Mouse (Mus musculus): Measurements from ENCODE around the gene Btbd9.

Btbd9 gene

DNA sequence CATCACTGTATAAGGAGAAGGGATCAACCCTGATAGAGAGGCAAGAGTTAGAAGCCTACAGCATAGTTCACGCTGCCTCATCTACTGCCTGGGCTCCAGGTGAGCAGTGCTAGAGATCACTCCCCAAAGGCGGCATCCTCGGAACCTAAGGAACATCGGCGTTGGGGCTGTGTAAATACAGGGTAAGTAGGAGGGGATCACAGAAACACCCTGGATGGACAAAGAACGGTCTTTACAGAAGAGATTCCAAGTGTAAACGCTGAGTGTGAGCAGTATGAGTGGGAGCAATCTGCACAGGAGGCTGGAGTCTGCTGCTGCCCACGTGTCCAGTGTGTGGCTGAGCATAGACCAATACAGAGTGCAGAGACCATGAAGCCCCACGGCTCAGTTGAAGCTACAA lies 190.0 kb downstream of the Btbd9 start:
- no peak for DNase-seq

DNA sequence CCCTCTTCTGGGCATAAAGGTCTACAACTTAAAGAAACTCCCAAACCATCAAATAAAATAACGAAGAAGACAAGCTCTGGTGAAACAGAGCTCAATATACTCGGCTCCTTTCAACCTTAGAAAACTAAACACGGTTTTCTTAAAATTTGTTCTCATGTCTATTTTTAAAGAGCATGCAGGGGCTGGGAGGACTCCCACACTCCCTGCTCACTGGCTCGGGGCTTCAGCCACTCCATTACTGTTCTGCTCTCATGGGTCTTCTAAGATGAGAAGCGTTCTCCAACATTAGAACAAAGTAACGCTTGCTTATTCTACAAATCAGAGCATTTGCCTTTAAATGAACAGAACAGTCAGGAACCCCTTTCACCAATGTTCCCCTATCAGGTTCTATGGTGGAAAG lies 192.6 kb downstream of the Btbd9 start:
- no peak for DNase-seq

DNA sequence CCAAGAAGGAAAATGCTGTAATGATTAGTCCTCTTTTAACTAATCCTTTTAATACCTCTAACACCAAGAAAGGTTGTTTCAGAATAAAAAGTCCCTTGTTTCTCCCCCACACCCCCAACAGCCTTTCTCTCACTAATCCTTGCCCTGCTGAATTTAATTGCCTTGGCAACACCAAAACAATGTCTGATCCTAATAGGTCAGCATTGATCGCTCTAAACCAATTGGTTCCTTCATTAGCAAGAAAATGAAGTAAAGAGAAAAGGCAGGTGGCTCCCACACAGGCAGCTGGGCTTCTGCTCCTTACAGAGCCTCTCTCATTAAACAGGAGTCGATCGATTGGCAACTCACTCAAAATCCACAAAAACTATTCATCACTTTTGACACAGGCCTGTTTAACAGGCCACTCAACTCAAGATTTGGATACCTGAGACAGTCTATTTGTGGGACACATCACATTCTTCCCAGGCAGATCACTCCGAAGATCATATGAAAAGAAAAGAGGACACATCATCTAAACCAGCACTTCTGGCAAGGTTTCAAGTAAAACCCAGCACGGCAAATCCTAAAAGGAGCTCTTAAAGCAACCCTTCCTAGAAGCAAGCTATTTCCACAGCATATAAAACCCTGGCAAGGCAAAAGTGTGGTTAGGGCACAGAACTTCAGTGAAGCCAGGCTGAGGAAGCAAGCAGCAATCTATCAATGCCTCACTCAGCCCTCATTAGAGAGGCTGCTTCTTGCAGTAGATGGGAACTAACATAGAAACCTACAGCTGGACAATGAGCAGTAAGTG lies 197.9 kb downstream of the Btbd9 start:
- no peak for DNase-seq

DNA sequence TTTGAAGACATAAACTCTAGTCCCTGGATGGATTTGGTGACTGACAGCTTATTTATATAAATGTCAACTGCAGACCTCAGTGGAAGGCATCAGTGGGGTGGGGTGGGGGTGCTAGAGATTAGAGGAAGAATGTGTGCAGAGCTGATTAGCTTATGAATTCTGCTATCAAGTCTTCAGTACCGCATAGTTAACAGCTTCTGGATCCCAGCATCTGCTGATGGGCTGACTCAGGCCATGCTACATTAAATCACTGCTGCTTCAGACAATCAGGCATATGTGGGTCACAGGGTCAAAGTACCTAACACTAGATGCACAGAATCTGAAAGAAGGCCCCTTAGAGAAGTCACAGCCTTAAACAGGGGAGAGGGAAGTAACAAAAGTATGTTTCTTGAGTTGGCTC lies 198.5 kb downstream of the Btbd9 start:
- DNase-seq: no peak

DNA sequence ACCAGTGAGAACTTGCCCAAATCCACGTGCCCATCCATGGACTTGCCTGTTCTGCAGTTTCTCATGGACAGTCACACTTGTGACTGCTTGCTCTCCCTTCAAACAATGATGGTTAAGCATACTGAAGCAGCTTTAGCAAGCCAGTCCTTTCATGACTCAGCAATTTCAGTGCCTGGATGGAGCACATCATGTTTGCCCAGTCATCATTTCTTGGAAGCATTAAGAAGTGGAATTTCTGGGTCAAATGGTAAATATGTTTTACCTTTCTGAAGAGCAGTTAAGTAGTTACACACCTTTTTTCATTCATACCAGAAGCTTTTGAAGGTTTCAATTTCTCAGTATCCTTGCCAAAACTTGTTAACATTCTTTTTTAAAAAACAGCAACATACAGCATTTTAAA lies 201.2 kb downstream of the Btbd9 start:
- no peak for DNase-seq

DNA sequence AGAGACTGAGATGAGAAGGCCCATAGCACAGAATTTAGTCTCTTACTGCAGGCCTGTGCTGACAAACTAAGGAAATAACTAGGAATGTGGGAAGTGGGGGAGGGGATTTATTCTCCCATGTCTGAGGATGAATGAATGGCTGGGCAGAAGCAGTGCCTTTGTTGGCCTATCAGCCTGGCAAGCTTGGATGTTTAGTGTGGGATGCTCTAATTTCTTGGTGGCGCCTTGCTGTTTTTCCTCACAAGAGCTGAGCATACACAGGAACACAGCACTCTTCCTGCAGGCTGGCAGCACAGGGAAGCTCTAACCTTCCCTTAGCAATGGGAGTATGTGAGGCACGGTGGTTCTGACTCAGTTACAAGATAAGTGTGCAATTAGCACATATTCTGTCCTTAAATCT lies 207.7 kb downstream of the Btbd9 start:
- no peak for DNase-seq

DNA sequence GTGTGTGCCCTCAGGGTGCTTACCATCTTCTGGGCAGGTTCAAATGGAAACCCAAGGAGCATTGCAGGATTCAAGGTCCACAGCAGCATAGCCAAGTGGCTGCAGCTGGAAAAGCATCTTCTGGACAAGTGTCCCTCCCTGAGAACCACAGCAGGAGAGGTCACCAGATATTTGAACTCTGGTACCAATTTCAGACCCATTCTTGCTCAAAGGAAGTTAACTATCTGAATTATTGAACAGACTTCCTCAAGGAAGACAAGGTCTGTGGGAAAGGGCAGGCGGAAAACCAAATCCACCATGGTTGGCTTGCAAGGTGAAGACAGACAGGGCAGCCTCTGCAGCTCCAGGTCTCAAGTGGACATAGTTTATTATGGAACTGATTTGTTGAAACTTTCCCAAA lies 211.6 kb downstream of the Btbd9 start:
- DNase-seq: no peak

DNA sequence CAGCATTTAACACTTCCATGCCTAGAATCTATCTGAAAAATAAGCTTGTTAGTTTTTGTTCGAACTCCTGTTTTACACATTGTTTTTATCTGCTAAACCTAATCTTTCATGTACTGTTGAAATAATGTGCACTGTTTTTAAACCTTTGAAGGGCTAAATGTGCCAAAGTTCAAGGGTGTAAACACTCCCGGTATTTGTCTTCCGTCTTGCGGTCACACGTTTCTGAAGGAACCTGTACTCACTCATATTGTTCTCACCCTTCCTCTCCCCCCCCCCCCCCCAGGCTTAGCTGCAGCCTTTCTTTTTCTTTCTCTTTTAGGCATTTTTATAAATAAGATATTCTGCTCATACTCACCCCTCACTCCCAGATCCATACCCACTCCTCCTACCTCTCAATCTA lies 212.9 kb downstream of the Btbd9 start:
- no peak for DNase-seq

DNA sequence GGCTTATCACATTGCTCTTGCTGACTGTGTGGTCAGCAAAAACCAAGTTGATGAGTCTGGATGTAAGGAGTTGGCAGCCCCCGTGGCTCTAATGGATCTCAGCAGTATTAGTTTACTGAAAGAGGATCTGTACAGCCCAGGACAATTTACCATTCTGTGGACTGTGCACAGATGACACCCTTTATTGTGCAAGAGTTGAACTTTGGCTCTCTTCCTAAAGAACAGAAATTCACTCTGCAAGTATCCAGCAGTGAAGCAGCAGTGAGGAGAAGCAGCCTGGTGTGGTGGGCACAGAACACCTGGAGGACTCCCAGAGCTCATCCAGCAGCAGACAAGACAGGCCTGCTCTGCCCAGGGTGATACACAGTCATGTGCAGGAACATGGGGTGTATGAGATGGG lies 215.6 kb downstream of the Btbd9 start:
- DNase-seq: no peak

DNA sequence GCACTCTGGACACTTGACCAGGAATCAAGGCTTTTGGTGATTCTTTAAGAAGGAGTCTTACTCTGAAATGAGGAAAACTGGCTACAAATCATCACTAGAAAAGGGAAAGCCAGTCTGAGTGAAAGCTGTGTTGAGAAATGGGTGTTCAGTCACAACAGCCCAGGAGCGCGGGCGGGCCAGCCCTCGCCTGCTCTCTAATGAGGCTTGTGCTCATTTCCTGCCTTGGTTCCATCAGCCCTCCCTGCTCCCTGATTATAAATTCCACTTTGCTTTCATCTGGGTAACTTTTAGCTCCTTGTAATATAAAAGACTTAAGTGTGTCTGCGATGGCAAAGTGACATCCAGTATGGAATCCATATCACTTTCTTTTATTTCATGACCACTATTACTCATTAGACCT lies 216.9 kb downstream of the Btbd9 start:
- no peak for DNase-seq

DNA sequence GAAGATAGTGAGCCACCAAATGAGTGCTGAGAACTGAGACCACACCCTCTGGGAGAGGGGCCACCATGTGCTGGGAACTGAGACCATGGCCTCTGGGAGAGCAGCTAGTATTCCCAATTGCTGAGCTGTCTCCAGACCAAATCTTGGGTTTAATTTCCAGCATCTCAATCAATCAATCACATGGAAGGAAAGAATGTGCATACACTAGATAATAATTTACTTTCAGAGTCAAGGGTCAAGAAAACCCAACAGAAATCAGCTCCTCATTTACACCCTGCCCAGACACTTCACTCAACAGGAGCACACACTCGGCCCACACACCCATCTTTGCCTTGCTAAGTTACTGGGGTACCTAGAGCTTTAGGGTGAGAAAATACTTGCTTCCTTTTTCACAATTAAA lies 220.9 kb downstream of the Btbd9 start:
- no peak for DNase-seq

DNA sequence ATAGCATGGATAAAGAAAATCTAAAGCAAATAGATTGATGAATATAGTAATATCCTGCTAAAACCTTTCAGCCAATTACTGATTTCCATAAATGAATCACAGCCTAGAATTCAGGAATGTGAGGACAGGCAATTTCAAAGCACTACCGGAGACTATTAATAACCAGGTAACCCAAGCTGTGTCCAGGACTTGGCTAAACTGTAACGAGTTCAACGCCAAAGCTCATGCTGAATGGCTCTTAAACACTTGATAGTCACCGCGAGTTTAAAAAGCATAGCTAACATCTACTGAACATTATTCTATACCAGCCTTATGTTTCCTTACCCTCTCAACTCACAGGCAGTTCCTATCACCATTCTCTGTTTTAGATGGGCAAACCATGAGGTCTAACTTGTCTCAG lies 221.9 kb downstream of the Btbd9 start:
- DNase-seq: no peak

DNA sequence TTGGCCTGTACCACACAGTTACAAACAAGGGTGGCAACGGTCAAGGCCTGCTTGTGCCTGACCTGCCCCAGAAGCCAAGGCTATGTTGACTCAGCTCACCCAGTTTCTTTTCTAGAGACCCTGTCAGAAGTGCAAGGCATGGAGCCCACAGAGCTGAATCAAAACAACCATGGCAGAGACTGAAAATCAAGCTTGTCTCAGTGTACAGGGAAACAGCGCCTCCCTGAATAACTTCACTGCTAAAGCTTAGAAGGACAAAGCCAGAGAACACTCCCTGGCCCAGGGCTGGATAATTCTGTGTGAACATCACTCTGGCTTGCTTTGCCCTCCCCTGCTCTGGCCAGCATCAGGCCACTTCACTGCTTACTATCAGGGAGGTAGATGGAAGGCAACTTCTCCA lies 228.3 kb downstream of the Btbd9 start:
- DNase-seq: no peak

DNA sequence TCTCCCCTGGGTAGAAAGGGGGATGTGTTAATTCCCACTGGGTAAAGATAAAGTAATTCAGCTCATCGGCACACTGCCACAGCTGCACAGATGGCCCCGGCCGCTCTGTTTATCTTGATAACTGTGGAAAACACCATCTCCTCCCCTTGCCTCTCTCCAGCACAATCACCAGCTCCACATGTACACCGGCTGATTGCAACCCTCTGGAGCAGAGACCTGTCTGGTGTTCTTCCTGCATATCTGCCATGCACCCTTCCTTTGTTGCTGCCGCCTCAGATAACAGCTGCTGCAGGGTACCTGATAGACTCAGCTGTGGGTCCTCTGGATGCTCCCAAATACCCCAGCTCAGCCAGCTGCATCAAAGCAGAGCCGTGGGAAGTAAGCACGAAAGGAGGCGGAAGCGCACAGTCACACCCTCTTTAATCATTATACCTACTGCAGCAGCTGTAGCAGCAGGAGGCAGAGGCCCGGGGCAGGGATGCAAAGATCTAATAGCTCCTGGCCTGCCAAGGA lies 229.1 kb downstream of the Btbd9 start:
- DNase-seq: no peak

DNA sequence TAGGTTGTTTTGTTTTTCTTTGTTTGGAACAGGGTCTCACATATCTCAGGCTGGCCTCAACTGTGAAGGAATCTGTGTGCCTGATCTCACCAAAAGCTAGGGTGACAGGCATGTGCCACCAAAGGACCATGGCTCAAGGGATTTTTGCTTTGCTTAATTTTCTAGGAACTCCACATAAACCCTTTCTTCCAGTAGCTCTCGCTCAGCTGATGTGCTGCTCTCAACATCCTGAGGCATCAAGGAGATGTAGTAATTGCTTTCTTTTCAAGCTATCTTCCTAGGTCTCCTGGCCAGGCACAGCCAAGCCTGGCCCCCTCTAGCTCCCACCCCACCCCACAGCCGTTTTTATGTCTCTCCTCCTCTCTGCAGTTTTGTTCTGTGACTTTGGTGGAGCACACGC lies 231.3 kb downstream of the Btbd9 start:
- DNase-seq: no peak

DNA sequence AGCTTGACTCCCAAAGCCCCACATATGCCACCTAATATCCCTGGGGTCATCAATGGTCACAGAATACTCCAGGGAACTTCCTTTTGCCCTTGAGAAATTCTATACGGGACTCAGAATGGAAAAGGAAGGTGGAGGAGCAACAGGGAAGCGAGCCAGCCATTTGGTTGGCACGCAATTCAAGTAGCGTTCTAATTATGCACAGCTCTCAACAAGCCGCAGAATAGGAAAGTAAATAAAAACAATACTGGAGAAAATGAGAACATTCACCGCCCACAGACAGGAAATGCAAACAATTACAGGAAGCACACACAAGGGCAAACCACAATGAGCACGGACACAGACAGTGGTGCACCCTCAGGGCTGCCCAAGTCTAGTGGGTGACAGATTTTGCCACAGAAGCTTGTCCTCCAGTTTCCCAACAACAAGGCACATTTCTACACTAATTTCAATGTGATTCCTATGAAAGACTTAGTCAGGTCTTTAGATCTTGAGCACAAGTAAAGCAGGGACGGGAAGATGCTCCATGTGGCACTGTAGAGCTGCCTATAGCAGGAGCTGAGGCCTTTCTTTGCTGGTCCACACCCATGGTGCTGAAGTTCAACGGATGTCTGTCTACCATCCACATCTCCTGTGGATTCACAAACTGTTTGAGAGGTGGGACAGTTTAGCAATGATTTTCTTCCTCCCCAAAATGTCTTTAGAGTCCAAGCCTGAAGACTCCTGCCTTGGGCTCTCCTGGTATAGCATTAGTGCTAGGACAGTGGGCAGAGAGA lies 232.4 kb downstream of the Btbd9 start:
- no peak for DNase-seq

DNA sequence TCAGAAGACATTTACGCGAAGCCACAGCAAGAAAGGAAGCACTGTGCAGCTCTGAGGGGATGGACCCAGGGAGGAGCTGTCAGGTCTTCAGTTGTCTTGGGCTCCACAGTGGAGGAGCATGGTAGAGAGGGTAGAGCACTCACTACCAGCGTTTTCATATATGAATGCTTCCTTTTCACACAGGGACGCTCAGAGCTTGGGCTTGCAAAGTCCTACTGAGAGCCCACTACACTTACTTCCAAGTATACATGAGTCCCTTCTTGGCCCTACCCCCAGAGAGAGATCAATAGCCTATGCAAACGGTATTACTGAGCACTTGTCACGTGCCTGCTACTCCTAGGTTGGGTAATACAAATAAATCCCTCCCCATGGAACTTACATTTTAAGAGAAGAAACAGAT lies 234.7 kb downstream of the Btbd9 start:
- no peak for DNase-seq

DNA sequence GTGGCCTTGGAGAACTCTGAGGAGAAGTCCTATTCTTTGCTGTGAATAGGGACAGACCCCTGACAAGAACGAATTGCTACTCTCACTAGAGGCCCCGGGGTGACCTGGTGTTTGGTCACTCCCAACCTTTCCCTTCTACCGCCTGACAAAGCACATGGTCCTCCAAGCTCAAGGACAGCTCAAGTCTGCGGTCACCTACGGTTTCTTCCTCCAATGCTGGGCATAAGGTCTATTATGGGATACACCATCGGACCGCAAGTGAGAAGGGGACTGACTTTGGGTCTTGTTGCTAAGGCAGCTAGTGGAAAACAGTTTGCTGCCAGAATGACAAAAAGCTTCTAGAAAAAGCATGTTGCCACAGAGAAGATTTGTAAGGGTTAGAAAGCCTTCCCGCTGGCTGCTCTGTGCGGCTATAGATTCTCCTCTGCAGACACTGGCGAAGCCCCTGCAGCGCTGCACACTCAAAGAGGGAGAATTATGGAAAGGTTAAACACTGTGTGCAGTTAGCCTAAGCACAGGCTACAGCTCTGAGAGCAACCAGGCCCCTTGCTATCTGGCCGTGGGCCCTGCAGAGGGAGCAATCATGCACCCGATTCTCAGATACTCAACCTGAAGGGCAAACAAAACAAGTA lies 235.7 kb downstream of the Btbd9 start:
- no peak for DNase-seq

DNA sequence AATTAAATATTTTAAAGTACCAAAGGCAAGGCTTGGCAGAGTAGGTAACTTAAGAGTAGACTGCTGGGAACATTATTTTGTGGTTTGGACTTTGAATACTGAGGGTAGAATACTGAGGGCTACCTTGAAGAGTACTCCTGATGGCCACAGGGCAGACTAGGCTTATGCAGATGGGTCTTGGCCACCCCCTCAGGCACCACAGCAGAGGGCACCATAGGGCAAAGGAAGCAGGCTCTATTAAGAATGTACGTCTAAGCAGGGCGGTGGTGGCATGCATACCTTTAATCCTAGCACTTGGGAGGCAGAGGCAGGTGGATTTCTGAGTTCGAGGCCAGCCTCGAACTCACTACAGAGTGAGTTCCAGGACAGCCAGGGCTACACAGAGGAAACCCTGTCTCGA lies 237.0 kb downstream of the Btbd9 start:
- no peak for DNase-seq

DNA sequence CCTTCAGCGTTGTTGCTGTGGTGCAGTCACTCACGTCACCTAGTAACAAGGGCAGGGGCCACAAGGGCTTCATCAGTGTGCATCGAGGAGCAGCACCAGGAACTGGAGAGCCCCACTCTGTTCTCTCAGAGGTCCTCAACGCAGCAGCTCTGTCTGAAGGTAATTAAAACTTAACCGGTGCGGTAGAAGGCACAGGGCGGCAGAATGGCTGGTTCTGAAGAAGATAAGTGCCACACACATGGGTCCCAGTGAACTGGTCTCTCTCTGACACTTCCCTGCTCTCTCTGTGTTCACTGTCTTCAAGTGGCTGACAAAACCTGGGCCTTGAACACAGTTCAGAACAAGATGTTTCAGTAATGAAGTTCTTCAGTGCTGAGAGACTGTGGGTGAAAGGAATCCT lies 239.5 kb downstream of the Btbd9 start:
- DNase-seq: no peak

DNA sequence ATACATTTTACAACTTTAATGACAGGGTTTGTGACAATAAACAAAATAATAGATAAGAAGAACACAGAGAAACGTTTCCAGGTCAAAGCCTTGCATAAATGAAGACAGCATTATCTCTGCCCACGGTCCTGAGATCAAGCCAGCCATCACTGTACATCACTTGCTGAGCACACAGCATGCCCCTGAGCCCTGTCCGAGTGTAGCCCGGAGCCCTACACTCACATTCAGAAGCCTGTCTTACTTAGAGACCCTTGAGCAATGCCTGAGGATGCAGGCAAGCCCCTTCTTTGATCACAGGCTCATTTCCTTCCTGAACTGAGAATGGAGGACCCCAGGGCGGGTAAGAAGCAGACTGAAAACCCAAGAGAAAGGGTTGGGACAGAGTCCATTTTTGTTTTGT lies 240.0 kb downstream of the Btbd9 start:
- no peak for DNase-seq

DNA sequence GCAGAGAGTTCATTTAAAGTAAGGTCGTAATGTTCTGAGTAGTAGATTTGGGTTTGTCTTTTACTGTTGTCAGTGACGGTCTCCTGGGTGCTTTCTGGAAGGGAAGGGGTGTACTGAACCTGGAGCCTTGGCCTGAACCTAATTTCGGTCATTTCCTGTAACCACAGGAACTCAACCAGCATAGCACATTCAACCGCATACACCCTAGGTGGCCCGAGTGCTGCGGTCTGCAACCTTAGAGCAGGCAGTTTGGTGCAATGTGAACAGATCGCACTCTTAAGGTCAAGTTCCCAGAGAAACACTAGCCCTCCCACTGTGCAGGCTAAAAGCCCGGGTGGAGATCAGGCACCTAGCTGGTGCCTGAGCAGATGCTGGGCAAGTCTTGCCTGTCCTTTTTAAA lies 240.5 kb downstream of the Btbd9 start:
- no peak for DNase-seq

DNA sequence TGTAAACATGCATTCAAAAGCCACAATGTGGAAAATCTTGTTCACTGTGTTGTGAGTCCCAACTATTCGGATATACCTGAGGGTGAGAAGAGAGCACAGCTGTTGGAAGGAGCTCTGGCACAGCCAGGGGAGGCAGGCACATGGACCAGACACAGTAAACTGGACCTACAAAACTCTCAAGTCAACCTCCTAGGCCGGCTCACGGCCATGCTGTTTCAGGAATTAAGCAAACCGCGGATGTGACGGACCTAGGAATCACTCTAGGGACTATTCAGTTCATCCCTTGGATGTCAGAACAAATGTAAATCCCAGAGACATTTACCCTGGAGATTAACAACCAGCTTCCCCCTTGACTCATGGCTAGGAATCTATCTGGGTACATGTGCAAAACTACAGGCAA lies 242.0 kb downstream of the Btbd9 start:
- no peak for DNase-seq

DNA sequence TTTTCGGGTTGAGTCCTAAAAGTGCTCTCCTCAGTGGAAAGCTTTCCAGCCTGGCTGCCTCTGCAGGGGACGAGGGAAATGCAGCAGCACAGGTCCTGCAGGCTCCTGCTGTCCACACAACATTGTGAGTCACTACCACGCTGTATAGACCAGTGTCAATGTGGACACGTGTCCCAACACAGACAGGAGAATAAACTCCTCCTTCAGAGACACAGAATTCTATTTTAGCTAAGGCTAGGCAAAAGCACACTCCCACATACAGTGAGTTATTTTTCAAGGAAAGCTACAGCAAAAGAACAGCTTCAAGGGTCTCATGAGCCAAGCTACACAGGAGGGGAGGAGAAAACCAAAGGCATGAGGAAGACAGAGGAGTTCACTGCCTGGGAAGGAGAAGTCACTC lies 243.2 kb downstream of the Btbd9 start:
- DNase-seq: no peak

Measured in thymus, postnatal 25 days (tissue).